Mouse (Mus musculus) hindbrain, embryonic 11.5 days (tissue): ENCODE data around the gene Gm17490. TPM values are rescaled to one million over a fixed set of nuclear protein-coding genes. Genes with fewer than 3 reads are reported as not detected.

Experiments
- ATAC-seq: fragments of 200-750 bp; cut with Nextera tagmentation; 2 replicates; pipeline ENCODE4 v1.8.0; 2017; ENCODE audit warnings: mild to moderate bottlenecking, moderate TSS enrichment, moderate library complexity; ENCODE audit not compliant: low FRiP score
- DNase-seq: peaks from one replicate; pipeline ENCODE4 v3.0.0-alpha.2; 2015; ENCODE audit warnings: low spot score
- H3K27ac ChIP-seq: fragments of 300-500 bp; sonication (generic); 2 replicates; pipeline ENCODE4 v1.5.1; 2014; ENCODE audit warnings: mild to moderate bottlenecking, low read depth, low read length
- H3K27me3 ChIP-seq: fragments of 300-500 bp; sonication (generic); 2 replicates; pipeline ENCODE4 v1.6.1; 2014; ENCODE audit warnings: mild to moderate bottlenecking, low read length, moderate library complexity, mixed read lengths; ENCODE audit not compliant: control insufficient read depth, insufficient read depth
- H3K36me3 ChIP-seq: fragments of 300-500 bp; sonication (generic); 2 replicates; pipeline ENCODE4 v1.6.1; 2014; ENCODE audit warnings: mild to moderate bottlenecking, low read length, moderate library complexity, mixed read lengths; ENCODE audit not compliant: control insufficient read depth, insufficient read depth
- H3K4me1 ChIP-seq: fragments of 300-500 bp; sonication (generic); replicated peaks from 2 replicates; pipeline ENCODE4 v1.6.1; 2014; ENCODE audit warnings: low read length, mixed read lengths; ENCODE audit not compliant: control insufficient read depth, insufficient read depth
- H3K4me2 ChIP-seq: fragments of 300-500 bp; sonication (generic); replicated peaks from 2 replicates; pipeline ENCODE4 v1.6.1; 2014; ENCODE audit warnings: mild to moderate bottlenecking, low read depth, low read length
- H3K4me3 ChIP-seq: fragments of 300-500 bp; sonication (generic); 2 replicates; pipeline ENCODE4 v1.5.1; 2014; ENCODE audit warnings: low read depth, low read length
- H3K9ac ChIP-seq: fragments of 300-500 bp; sonication (generic); 2 replicates; pipeline ENCODE4 v1.6.1; 2014; ENCODE audit warnings: low read depth, low read length
- H3K9me3 ChIP-seq: fragments of 300-500 bp; sonication (generic); 2 replicates; pipeline ENCODE4 v1.6.1; 2016; ENCODE audit warnings: low read length; ENCODE audit not compliant: control insufficient read depth
- whole genome bisulfite sequencing: fragments of 180-500 bp; shearing (Covaris S2); extraction: QIAGEN DNeasy Blood & Tissue Kit; methylation state at CpG from one replicate; pipeline ENCODE4 v1.1.7; 2014; 5-methylcytosine and 5-hydroxymethylcytosine counted together
- polyA plus RNA-seq: library from polyadenylated mRNA; unstranded; fragments of >200 nt; fragmentation: Nextera tagmentation; extraction: Ambion mirVana; gene quantifications from 2 replicates; pipeline ENCODE4 v1.2.1, GENCODE M21; 2014

The Gm17490 gene
- not detected in 2 replicates for polyA plus RNA-seq

DNA sequence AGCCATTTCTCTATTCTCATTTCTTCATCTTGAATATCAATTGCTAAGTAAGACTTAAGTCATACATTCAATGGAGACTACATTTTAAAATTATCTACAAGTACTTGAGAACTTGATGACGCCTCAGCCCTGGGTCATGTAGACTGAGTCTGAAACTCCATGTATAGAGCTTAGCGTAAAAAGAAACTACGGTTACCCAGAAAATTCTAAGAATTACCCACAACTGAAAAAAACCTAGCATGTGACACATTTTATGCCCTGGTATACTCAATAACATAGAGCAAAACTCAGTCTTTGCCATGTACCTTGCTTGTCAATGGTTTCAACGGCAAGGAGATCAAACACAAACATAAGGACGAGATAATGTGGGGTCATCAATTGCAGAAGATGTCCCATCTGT is at the start of gene Gm17490:
Gene Gm17490, minus strand, starts transcription at position 375 of the 400 bp plus-strand sequence.
- H3K27me3 ChIP-seq = no peaks in the 10 kb centered on the region
- 92% methylated on average over 5 of the region's 5 CpGs for WGBS
- DNase-seq (no peak), ATAC-seq (no peak)
- no peak within 1 kb of the TSS for H3K9ac ChIP-seq
- H3K36me3 ChIP-seq = no peaks in the 10 kb centered on the region
- H3K4me2 ChIP-seq = no peak within 1 kb of the TSS
- H3K9me3 ChIP-seq = no peaks in the 10 kb centered on the region
- no peak within 1 kb of the TSS for H3K4me3 ChIP-seq
- no peak within 1 kb of the TSS for H3K27ac ChIP-seq
- no peaks in the 10 kb centered on the region for H3K4me1 ChIP-seq

DNA sequence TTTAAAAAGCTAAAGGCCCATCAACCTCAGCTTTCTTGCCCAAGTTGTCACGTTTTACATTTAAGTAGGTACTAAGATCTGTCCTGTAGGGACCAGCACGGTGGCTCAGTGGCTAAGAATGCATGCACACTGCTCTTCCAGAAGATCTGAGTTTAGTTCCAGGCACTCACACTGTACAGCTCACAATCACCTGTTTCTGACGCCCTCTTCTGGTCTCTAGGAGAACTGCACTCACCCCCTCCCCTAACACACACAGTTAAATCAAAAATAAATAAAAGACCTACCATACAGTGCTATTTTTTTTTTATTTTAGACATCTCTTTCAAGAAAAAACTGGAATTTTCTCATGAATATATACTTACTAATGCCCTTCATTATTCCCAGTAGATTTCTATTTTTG is 46.1 kb upstream of the Gm17490 start:
- Histone ChIP-seq H3K9me3 (no peaks in the 10 kb centered on the region), H3K27ac (no peak overlapping the region), H3K9ac (no peak overlapping the region), H3K4me3 (no peak overlapping the region), H3K36me3 (no peaks in the 10 kb centered on the region), H3K4me2 (no peak overlapping the region), H3K27me3 (no peaks in the 10 kb centered on the region), H3K4me1 (no peaks in the 10 kb centered on the region)
- no peak for DNase-seq
- ATAC-seq = no peak
- WGBS = 12% methylated on average over 3 of the region's 3 CpGs

DNA sequence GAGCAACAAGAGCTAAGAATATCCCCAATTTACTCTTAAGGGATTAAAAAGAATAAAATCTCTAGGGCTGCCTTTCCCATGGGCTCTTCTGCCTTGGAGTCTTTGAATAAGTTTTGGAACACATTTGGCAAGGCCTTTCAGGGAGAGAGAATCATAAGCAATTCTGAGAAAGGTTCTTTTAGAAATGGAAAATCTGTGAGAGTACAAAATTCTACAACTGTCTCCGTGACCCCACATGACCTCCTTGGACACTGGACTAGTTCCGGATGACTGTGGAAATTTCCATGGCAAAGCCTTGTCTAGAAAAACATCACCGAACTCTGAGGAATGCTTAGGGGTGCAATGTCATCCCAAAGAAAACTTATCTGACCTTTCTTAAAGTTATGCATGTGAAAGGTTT is 39.3 kb upstream of the Gm17490 start:
- WGBS = 90% methylated on average over 3 of the region's 3 CpGs
- H3K36me3 ChIP-seq = no peaks in the 10 kb centered on the region
- no peak overlapping the region for H3K4me2 ChIP-seq
- H3K9ac ChIP-seq = no peak overlapping the region
- H3K27me3 ChIP-seq = no peaks in the 10 kb centered on the region
- no peak for DNase-seq
- H3K4me1 ChIP-seq = no peaks in the 10 kb centered on the region
- H3K9me3 ChIP-seq = no peaks in the 10 kb centered on the region
- H3K4me3 ChIP-seq = no peak overlapping the region
- no peak overlapping the region for H3K27ac ChIP-seq
- no peak for ATAC-seq

DNA sequence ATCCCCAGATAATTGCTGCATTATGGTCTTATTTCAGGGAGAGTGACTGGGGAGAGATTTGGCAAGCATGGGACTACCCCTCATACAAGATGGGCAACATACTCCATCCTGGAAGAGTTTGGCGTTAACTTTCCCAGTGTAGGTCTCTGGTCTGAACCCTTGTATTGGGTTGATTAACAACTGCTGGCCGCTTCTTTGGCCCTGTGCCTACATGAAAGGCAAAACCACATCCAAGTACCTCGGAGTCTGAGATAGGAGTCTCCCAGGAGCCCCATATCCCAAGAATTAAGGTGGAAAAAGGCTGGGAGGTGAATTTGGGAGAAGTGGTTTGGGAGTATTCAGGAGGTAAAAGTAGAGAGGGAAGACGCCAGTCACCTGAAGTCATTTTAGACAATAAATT is 38.7 kb upstream of the Gm17490 start:
- H3K4me2 ChIP-seq = no peak overlapping the region
- no peaks in the 10 kb centered on the region for H3K4me1 ChIP-seq
- H3K9me3 ChIP-seq = no peaks in the 10 kb centered on the region
- no peaks in the 10 kb centered on the region for H3K27me3 ChIP-seq
- ATAC-seq (no peak), DNase-seq (no peak)
- no peak overlapping the region for H3K27ac ChIP-seq
- H3K4me3 ChIP-seq = no peak overlapping the region
- H3K36me3 ChIP-seq = no peaks in the 10 kb centered on the region
- H3K9ac ChIP-seq = no peak overlapping the region
- WGBS = 87% methylated on average over 4 of the region's 4 CpGs

GRCm38 (mm10) chr2:11664367-11664766 is 38.3 kb upstream of the Gm17490 start:
- no peaks in the 10 kb centered on the region for H3K9me3 ChIP-seq
- H3K4me1 ChIP-seq = no peaks in the 10 kb centered on the region
- WGBS = 50% methylated on average over 6 of the region's 6 CpGs
- DNase-seq = peak; percentile 33
- H3K9ac ChIP-seq = no peak overlapping the region
- H3K27me3 ChIP-seq = no peaks in the 10 kb centered on the region
- H3K4me2 ChIP-seq = no peak overlapping the region
- H3K27ac ChIP-seq = no peak overlapping the region
- peak; percentile 56 for ATAC-seq
- H3K4me3 ChIP-seq = no peak overlapping the region
- H3K36me3 ChIP-seq = no peaks in the 10 kb centered on the region

DNA sequence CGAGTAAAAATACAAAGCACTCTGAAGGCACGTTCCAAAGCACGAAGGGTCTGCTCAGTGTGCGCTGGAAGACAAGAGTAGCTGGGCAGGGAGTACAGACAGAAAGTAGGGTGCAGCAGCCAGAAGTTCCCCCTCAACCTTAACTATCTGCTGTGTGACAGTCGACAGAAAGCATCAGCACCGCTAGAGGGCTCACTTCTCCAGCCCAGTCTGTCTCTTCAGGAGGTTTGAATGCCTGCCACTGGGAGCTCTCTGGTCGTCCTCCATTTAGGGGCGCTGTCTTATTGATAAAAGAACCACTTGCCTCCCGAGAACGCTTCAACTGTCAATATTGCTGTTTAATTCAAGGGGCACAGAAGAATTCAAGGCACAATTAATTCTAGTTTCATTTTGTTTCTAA is 37.9 kb upstream of the Gm17490 start:
- no peak overlapping the region for H3K4me2 ChIP-seq
- peak; percentile 94 for ATAC-seq
- no peaks in the 10 kb centered on the region for H3K9me3 ChIP-seq
- 6% methylated on average over 10 of the region's 10 CpGs for WGBS
- no peak overlapping the region for H3K4me3 ChIP-seq
- no peak overlapping the region for H3K9ac ChIP-seq
- no peaks in the 10 kb centered on the region for H3K36me3 ChIP-seq
- H3K27me3 ChIP-seq = no peaks in the 10 kb centered on the region
- no peak overlapping the region for H3K27ac ChIP-seq
- H3K4me1 ChIP-seq = no peaks in the 10 kb centered on the region
- DNase-seq = peak; percentile 80

- H3K4me3 ChIP-seq = no peak overlapping the region
- no peaks in the 10 kb centered on the region for H3K4me1 ChIP-seq
- H3K27me3 ChIP-seq = no peaks in the 10 kb centered on the region
- no peaks in the 10 kb centered on the region for H3K36me3 ChIP-seq
- no peak for ATAC-seq
- 100% methylated on average over 1 of the region's 1 CpGs for WGBS
- H3K9ac ChIP-seq = no peak overlapping the region
- DNase-seq = no peak
- H3K27ac ChIP-seq = no peak overlapping the region
- no peak overlapping the region for H3K4me2 ChIP-seq
- no peaks in the 10 kb centered on the region for H3K9me3 ChIP-seq
Observed at GRCm38 (mm10) chr2:11662907-11663230, 36.8 kb upstream of the Gm17490 start.

DNA sequence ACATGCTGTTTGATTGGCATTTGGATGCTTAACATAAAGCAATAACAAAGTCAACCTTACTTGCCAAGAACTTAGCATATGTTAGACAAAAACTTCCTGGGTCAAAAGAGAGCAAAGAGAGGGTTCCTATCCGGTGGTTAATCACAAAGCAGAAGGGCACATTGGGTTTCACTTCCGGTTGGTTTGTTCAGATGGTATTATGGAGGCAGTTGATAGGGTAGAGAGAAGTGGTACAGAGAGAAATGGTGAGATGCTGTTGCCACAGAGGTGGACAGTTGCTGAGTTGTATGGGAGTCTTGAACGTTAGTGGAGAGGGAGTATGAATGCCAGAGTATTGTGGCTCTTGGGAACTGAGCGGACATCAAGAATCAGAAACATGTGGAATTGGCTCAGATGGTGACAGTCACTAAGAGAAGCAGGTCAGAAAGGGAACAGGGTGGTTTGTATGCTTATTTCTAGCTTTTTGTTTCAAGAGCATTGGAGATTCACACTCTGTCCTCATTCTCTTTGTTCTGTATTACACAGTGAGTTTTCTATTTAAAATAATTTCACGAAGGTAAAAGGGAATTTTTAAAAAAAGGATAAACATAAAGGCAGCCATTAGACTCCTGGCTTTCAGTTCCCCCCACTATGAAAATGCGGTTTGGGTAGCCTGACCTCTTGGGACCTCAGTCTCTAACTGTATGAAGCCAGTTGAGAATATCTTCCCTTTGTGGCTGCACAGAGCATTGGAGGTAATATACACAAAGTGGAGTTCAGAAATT is 36.3 kb upstream of the Gm17490 start:
- no peak for ATAC-seq
- Histone ChIP-seq H3K4me3 (no peak overlapping the region), H3K4me1 (no peaks in the 10 kb centered on the region), H3K4me2 (no peak overlapping the region), H3K9ac (no peak overlapping the region), H3K27ac (no peak overlapping the region), H3K9me3 (no peaks in the 10 kb centered on the region), H3K27me3 (no peaks in the 10 kb centered on the region), H3K36me3 (no peaks in the 10 kb centered on the region)
- no peak for DNase-seq
- 87% methylated on average over 6 of the region's 6 CpGs for WGBS

- ATAC-seq (no peak), DNase-seq (no peak)
- H3K9ac ChIP-seq = no peak overlapping the region
- H3K4me3 ChIP-seq = no peak overlapping the region
- H3K27ac ChIP-seq = no peak overlapping the region
- H3K4me1 ChIP-seq = no peaks in the 10 kb centered on the region
- WGBS = 56% methylated on average over 2 of the region's 2 CpGs
- H3K4me2 ChIP-seq = no peak overlapping the region
- no peaks in the 10 kb centered on the region for H3K27me3 ChIP-seq
- no peaks in the 10 kb centered on the region for H3K9me3 ChIP-seq
- no peaks in the 10 kb centered on the region for H3K36me3 ChIP-seq
Observed at GRCm38 (mm10) chr2:11659263-11659662, 33.2 kb upstream of the Gm17490 start.
